Mouse (Mus musculus) thymus, adult 18-20 months (tissue): ENCODE data around the gene Ube2a.
"Not testable (repeated sequence)": the region's sequence is repeated elsewhere in the genome, so short reads cannot be mapped to it uniquely, and the experiment has no call there.

Experiments
- DNase-seq, 2 experiments: peaks; one replicate each; pipeline ENCODE4 v3.0.0; 2022; ENCODE audit warnings: mixed read lengths in 2 of 2

Gene Ube2a

DNA sequence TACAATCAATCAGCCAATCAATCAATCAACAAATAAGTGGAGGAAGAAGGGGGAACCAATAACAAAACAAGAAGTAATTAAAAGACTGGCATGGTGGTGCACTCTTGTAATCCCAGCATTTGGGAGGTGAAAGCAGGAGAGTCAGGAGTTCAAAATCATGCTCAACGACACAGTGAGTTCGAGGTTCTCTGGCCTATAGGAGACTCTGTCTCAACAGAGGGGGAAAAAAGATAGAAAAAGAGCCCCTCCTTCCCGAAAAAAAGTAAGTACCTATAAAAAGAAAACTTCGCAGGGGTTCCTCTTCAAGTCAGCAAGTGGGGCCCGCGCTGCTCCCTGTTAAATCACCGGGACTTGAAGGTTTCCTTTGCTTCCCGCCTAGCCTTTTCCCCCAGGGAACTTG lies at the start of gene Ube2a, which contains the start of gene C330007P06Rik:
TSS of gene Ube2a (plus strand) at position 136 of the 400 bp plus-strand sequence.
TSS of gene C330007P06Rik (minus strand) at position 347 of the 400 bp plus-strand sequence.
- no peak for DNase-seq

DNA sequence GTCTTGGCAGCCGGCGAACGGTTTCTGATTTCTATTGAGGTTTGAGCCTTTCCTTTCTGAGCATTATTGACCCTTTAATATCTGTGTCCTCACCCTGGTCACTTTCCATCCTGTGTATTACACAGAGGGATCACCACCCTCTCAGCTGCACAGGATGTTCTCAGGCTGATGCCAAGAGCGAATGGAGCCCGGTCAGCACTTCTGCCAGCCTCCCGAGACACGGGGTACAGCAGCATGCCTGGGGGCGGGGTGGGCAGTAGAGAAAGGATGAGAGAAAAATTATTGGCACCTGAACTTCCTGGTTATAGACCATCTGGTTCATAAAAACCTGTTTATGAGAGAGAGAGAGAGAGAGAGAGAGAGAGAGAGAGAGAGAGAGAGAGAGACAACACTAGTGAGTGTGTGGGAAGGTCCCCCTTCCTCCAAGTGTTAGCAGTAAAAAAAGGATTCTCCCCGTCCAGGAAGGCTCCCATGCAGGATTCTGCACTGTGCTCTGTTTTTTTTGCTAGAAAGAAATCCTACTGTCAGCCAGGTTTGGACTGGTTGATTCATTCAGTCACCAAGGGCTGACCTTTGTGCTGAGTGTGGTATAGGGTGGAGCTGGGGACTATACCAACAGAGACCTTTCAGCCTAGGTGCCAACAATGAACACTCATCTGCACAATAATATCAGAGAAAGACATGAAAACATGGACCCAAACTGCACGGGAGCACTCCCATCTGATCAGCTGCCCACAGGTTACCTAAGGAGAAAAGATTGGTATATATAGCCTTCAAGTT lies 49.6 kb upstream of the Ube2a start:
- DNase-seq, result no peak

DNA sequence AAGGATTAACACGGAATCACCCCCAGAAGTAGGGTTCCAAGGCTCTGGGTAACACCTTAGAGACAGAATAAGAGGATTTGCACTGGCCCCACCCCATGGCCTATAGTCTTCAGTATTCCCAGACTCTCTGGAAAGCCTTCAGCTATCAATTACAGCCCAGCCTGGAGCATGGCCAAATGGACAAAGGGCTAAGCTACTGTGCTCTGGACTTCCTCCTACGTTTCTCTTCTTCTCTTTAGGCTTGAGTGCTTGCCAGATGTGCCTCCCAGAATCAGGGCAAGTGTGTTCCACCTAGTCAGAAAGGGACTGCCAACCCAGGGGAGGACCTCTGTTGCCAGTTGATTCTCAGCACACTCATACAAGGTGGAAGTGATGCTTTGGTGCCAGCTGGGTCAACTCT lies 48.7 kb upstream of the Ube2a start:
- no peak for DNase-seq

DNA sequence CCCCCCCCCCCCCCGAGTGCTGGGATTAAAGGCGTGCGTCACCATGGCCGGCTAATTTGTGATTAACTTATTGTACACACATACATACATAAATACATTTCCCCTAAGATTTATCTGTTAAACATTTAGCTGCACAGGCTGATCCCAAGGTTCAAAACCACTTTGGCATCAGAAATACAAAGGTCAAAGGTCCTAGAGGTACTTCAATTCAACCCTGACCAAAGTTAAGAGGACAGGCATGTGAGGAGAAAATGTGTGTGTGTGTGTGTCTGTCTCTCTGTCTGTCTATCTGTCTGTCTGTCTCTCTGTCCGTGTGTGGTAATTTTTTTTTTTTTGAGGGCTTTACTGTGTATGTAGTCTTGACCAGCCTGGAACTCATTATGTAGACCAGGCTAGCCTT lies 46.8 kb upstream of the Ube2a start:
- no peak for DNase-seq

DNA sequence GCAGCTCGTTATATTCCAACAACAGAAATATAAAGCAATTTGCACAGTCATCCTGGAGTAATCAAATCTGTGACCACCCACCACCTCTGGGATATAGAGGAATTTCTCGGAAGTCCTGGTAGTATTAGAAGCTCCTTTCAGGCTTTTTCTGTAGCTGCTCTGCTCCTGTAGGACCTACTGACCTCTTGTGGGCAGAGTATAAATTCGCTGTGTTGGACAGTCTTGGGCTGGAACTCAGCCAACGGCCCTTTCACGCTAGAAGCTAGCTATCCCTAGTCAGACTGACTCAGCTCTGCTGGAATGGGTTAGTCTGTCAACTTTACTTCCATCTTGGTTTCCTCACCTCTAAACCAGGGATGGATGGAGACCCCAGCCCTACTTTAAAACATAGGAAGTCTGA lies 43.4 kb upstream of the Ube2a start:
- no peak for DNase-seq

DNA sequence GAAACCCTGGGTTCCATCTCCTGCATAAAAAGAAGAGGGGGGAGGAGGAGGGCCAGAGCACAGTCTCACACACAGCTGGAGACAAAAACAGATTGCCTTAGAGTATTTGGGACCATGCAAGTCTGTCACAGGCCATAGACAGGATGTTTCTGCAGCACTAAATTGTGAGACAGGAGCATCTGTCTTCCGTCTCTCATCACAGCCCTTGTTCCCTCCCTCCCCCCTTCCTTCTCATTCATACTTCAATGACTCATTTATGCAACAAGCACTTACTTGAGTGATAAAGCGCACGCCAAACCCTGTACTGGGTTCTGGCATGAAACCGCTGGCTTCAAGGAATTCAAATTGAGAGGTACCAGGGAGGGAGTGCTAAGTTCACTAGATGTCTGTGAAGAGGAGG lies 42.1 kb upstream of the Ube2a start:
- no peak for DNase-seq

DNA sequence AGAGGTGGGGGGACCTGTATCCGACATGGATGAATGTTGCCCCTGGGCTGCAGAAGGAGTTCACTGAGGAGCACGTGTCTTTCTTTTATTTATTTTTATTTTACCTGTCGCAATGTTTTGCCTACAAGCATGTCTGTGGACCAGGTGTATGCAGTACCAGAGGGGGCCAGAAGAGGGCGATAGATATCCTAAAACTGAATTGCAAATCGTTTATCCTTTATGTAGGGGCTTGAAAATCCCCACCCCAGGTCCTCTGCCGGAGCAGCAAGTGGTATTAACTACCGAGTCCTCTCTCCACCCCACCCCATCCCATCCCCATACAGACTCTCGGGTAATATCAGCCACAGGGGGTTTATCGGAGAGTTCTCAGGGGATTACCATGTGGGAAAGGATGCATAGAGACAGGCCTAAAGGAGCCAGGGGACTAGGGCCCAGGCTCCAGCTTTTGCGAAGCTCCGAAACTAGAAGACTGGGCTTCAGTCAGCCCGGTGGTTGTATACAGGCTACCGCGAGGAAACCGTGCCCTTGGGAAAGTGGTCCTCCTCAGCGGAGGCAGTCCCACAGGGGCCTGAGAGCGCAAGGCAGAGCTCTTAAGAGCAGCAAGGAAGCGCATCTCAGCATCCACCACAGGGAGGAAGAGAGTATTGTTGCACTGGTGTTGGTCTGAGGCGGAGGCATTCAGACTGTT lies 40.2 kb upstream of the Ube2a start:
- peak; percentile 7 to 46 for DNase-seq

DNA sequence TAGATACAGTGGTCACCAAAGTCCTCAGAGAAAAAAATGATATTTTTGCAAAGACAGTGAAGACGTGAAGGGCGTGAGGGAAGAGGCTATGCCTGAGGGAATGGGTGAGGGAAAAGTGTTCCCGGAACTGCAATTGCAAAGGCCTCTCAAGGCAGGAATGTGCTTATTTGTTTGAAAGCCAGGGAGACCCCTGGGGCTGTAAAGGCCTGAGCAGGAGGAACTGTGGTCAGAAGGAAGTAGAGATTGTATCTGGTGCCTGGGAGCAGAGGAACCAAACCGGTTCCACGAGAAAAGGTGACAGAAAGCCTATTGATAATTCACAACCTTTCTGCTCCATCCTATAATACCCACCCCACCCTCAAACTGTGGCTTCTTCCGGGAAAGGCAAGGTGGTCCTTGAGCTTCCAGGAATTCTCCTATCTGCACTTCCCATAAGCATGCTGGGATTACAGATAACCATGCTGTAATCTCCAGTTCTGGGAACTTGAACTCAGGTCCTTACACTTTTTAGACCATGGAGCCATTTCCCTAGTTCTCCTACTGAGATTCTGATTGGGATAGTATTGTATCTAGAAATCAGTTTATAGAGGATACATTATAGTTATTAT lies 36.5 kb upstream of the Ube2a start:
- DNase-seq, result no peak

DNA sequence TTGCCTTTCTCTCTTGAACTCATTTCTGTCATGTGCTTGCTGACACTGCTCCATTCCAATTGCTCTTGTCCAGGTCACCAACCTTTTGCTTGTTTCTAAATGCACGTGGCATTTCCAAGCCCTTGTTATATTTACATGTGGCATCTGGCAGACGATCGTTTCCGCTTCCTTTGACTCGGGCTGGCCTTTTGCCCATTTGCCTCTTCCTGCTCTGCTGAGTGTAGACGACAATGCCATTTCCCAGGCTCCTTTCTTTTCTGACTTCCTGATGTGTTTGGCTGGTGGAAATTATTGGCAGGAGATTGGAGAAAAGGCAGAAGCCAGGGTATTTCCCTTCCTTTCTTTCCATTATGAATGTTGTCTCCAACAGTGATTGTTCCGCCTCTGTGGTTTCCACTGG lies 34.3 kb upstream of the Ube2a start:
- no peak for DNase-seq

DNA sequence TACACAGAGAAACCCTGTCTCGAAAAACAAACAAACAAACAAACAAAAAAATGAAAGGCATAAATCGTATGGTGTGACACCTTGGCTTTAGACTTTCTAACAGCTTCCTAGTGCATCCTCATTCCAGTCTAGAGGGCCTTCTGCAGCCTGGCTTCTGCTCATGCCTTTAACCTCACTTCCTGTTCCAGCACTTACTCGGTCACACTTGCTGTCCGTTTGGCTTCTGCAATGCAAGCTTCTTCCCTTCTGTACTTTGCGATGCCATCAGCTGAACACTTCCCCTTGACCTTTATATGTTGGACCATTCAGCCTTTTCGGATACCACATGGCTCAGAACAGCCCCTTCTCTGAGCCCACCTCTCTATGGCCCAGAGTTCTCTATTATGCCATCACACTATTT lies 32.0 kb upstream of the Ube2a start:
- DNase-seq, result no peak

DNA sequence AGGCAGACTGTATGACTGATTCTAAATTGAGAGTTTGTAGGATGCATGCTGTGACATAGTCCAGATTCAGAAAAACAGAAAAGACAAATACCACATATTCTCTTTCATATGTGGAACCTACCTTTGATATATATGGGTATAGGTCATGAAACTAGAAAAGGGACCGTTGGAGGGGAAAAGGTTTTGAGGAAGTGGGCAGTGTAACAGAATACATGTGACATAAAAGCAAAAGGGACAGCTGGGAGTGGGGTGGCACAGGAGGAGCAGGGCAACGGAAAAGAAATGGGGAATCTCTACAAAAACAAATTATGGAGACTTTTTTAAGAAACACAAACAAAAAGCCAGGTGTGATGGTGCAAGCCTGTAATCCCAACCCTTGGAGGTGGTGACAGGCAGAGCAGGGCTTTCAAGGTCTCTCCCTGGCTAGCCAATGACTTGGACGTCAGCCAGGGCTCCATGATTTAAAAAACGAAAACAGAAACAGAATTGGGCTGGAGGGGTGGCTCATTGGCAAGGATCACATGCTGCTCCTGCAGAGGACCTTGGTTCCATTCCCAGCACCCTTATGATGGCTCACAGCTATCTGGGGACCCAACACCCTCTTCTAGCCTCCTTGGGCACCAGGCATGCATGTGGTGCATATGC lies 30.2 kb upstream of the Ube2a start:
- DNase-seq, result no peak

DNA sequence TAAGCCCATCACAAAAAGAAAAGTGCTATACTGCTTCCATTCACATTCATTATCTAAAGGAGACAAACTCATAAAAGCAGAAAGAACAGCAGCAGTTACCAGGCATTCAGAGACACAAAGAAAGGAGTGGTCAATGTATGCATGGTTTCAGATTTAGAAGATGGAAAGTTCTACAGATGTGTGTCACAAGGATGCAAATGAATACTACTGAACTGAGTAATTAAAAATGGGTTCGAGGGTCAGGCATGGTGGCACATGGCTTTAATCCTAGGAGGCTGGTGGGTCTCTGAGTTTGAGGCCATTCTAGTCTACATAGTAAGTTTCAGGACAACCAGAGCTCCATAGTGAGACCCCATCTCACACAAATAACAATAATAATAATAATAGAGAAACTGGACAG lies 26.5 kb upstream of the Ube2a start:
- no peak for DNase-seq

DNA sequence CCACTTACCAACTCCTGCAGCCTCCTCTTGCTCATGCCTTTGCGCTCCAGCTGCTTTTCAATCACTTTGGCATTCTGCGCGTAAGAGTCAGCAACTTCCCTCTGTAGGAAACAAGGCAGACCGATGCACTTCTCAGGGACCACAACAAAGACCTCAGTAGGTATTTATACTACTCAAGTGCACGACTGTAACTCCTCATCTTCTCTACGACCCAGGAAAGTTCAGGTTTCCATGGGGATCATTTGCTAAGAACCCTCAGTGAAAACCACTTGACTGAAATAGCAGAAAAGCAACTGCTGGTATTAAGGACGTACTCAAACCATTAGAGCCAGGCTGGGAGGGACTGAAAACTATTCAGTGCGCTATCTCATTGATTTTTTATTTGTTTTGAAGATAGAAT lies 21.1 kb upstream of the Ube2a start:
- DNase-seq, result no peak

DNA sequence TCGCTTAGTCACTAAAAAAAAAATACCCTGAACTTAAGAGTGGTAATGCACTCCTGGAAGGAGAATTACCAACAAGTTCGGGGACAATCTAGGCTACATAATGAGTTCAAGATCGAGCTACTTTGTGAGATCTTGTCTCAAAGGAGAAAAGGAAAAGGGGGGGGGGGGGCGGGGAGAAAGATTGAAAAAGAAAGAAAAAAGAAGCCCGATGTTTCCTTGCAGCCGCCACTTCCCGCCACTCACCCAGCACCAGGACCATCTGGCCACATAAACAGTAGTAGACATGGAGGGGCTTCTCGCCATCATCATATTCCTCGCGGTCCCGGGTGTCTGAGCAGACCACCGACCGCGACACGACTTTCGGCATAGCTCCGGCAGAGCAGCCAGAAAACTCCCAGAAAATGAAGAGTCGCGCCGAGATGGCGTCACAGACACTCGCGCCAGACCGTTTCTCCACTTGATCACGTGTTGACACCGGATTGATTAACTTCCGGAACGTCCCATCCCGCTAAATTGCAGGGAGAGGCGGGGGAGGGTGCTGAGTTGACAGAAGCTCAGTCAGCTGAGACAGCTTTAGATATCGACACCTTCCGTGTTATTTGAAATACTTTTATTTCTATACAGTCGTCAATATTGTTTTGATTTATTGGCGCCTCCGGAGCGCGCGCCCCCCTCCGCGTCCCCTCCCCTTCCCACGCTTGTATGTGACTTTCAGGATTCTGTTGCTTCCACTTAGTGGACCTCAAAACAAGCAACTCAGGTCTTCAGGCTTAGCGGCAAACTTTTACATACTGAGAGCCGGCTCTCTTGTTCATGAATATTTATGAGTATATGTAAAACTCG lies 9.7 kb upstream of the Ube2a start:
- peak; percentile 56 to 72 for DNase-seq

DNA sequence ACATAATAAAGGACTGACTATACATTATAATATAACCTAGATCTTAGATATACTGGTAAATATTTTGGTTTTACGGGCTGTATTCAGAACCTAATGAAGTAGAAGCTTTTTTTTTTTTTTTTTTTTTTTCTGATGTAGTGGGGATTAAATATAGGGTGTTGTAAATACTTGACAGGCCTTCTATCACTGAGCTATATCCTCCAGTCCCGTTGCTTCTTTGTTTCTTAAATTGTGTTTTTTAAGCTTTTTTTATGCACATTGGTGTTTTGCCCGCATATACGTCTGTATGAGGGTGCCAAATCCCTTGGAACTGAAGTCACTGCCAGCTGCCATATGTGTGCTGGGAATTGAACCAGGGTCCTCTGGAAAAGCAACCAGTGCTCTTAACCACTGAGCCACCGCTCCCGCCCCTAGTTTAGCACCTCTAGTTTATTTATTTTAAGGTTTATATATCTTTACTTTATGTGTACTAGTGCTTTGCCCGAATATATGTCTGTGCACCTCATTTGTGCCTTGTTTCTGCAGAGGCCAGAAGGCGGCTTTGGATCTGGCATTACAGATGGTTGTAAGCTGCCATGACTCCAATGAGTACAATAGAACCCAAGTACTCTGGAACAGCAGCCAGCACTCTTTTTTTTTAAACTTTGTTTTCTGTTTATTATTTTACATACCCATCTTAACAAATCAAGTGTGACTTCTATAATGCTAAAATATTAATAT lies 8.9 kb upstream of the Ube2a start:
- DNase-seq, result no peak

DNA sequence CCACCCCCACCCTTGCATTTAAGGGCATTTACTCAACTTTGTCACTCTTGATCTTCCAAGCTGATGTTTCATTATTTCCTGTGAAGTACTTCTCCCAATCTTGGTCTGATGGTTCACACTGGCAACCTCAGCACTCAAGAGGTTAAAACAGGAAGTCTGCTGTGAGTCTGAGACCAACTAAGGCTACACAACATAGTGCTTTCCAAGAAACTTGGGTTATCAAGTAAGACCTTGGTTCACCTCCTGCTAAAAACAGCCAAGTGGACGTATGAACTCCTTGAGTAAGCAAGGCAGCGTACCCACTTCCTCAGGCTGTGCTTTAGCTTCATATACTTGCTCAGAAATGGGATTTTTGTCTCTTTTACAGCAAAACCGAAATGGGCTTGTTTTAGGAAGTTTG lies 3.3 kb upstream of the Ube2a start:
- no peak for DNase-seq

DNA sequence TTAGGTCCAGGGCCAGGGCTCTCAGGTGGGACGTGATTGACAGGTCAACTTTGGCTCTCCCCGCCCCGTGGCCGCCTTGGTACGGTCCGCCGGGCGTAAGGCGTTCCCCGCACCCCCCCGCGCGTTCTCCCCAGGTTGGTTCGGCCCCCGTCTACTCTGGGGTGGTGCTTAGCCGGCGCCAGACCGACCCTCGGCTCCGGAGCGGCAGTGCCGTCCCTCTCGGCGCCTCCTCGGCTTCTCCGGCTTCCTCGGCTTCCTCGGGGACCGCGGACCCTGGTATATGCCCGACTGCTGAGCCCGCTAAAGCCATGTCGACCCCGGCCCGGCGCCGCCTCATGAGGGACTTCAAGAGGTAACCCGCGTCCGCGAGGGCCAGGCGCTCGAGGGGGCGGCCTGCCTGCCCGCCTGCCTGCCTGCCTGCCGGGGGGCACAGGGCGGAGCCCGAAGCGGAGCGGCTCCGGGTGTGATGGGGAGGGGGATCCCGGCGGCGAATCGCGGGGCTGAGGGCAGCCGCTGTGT lies 537 bp downstream of the Ube2a start:
- DNase-seq, result peak; percentile 73 to 80

DNA sequence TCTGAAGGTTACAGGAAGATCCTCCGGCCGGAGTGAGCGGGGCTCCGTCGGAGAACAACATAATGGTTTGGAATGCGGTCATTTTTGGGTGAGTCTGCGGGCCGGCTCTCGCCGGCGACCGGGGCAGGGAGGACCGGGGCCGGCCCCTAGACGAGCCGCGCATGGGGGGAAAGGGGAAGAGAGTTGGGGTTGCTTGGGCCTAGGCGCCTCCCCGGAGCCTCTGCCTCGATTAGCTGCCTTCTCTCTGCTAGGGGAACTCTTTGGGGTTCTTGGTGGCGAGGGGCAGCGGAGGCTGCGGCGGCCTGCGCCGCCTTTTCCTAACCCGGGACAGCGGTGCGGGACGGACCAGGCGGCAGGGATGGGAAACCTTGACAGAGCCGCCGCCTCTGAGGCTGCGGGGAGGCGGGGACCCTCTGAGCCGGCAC lies 1.0 kb downstream of the Ube2a start:
- no peak for DNase-seq

DNA sequence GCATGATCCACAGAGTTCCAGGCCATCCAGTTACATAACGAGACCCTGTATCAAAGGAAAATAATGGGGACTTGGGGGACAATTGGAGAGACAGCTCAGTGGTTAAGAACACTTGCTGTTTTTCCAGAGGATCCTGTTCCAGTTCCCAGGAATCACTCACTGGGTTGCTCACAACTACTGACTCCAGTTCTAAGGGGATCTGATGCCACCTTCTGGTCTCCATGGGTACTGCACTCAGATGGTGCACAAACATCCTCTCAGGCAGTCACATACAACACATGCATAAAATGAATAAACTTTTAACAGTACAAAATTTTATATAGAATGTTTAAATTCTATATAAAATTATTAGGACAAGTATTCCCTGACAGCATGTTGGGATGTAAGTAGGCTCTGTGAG lies 11.0 kb downstream of the Ube2a start:
- no peak for DNase-seq

DNA sequence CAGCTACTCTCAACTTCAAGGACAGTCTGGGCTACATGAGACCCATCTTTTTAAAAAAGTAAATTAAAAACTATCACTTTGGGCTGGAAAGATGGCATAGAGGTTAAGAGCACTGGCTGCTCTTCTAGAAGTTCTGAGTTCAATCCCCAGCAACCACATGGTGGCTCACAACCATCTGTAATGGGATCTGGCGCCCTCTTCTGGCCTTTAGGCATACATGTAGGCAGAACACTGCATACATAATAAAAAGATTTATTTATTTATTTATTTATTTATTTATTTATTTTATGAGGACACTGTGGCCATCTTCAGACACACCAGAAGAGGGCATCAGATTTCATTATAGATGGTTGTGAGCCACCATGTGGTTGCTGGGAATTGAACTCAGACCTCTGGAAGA lies 25.2 kb downstream of the Ube2a start:
- DNase-seq, result not testable (repeated sequence)

DNA sequence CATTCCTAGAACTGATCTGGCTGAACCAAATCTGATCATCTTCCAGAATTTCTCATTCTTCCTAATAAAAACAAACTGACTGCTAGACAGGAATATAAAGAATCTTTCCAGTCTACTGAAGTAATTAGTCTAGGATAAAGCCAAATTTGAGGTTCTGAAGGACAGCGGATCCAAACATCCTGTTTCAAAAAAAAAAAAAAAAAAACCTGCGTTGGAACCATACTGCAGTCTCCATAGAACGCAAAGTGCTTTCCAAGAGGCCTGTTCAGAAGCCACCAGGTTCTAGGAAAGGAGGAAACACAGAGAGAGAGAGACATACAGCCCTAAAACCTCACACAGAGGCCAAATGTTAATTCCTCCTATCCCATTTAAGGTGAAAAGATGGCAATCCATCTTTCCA lies 28.0 kb downstream of the Ube2a start:
- DNase-seq, result no peak
